Mouse (Mus musculus) forebrain, postnatal 0 days (tissue): ENCODE measurements around the gene Itgam. TPM values are rescaled to one million over a fixed set of nuclear protein-coding genes. Genes with fewer than 3 reads are reported as not detected.

Experiments
- ATAC-seq: fragments of 200-750 bp; cut with Nextera tagmentation; 2 replicates; pipeline ENCODE4 v1.8.0; 2017; ENCODE audit warnings: mild to moderate bottlenecking, moderate library complexity
- DNase-seq: peaks from one replicate; pipeline ENCODE4 v3.0.0-alpha.2; 2015
- H3K27ac ChIP-seq: fragments of 300-500 bp; sonication (generic); 2 replicates; pipeline ENCODE4 v1.5.1; 2014; ENCODE audit warnings: low read depth, mild to moderate bottlenecking, antibody characterized with exemption, low read length, moderate library complexity, mixed read lengths
- H3K27me3 ChIP-seq: fragments of 300-500 bp; sonication (generic); 2 replicates; pipeline ENCODE4 v1.6.1; 2014; ENCODE audit warnings: mild to moderate bottlenecking, low read length, mixed read lengths; ENCODE audit not compliant: insufficient read depth
- H3K36me3 ChIP-seq: fragments of 300-500 bp; sonication (generic); 2 replicates; pipeline ENCODE4 v1.6.1; 2014; ENCODE audit warnings: mild to moderate bottlenecking, moderate library complexity; ENCODE audit not compliant: insufficient read depth
- H3K4me1 ChIP-seq: fragments of 300-500 bp; sonication (generic); 2 replicates; pipeline ENCODE4 v1.6.1; 2014; ENCODE audit warnings: antibody characterized with exemption; ENCODE audit not compliant: insufficient read depth
- H3K4me2 ChIP-seq: fragments of 300-500 bp; sonication (generic); 2 replicates; pipeline ENCODE4 v1.6.1; 2014; ENCODE audit warnings: low read depth, mild to moderate bottlenecking, moderate library complexity
- H3K4me3 ChIP-seq: fragments of 300-500 bp; sonication (generic); 2 replicates; pipeline ENCODE4 v1.5.1; 2014; ENCODE audit warnings: low read depth, low read length, mixed read lengths
- H3K9ac ChIP-seq: fragments of 300-500 bp; sonication (generic); 2 replicates; pipeline ENCODE4 v1.6.1; 2014; ENCODE audit warnings: mild to moderate bottlenecking
- H3K9me3 ChIP-seq: fragments of 300-500 bp; sonication (generic); 2 replicates; pipeline ENCODE4 v1.6.1; 2016; ENCODE audit warnings: low read length
- CTCF ChIP-seq: sonication (generic); IDR thresholded peaks from 2 replicates; pipeline ENCODE4 v1.5.1; 2016; ENCODE audit warnings: antibody characterized with exemption, control low read depth, low read depth
- WGBS: fragments of 180-500 bp; shearing (Covaris S2); extraction: QIAGEN DNeasy Blood & Tissue Kit; methylation state at CpG from one replicate; pipeline ENCODE4 v1.1.7; 2014; 5-methylcytosine and 5-hydroxymethylcytosine counted together
- polyA plus RNA-seq: library from polyadenylated mRNA; unstranded; fragments of >200 nt; fragmentation: Nextera tagmentation; extraction: Ambion mirVana; gene quantifications from 2 replicates; pipeline ENCODE4 v1.2.1, GENCODE M21; 2015
- total RNA-seq: library from RNA; depleted of rRNA; stranded (reverse); fragments of >200 nt; gene quantifications from 2 replicates; pipeline ENCODE4 v1.2.3, GENCODE M21; 2014

Itgam gene
- total and polyA plus RNA-seq, 2 experiments from 2014 or later = 0.92 to 1.4 TPM

DNA sequence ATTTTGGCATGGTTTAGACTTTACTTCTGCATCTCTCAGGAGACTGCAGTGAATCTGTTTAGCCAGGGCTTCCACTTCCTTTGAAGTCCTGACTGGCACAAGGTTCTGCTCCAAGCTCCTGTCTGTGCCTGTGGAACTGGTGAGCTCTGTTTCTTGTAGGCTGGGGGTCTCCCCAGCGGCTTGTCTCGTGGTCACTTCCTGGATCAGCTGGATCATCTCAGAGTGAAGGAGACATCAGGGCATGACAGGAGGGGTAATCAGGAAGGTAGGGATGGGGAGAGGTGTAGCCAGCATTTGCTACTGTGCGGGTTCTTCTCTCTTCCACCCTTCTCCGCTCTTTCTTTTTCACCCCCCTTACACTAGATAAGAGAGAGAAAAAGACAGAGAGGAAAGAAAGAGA lies 9.4 kb downstream of the Itgam start:
- H3K36me3 ChIP-seq = no peaks in the 10 kb centered on the region
- no peak overlapping the region for H3K4me3 ChIP-seq
- H3K4me1 ChIP-seq = no peaks in the 10 kb centered on the region
- no peak for TF ChIP-seq CTCF
- 85% methylated on average over 4 of the region's 4 CpGs for WGBS
- no peaks in the 10 kb centered on the region for H3K27me3 ChIP-seq
- H3K9ac ChIP-seq = no peak overlapping the region
- no peak overlapping the region for H3K4me2 ChIP-seq
- DNase-seq (no peak), ATAC-seq (no peak)
- H3K9me3 ChIP-seq = no peaks in the 10 kb centered on the region
- H3K27ac ChIP-seq = no peak overlapping the region

GRCm38 (mm10) chr7:128080012-128080411 lies 17.6 kb downstream of the Itgam start:
- 80% methylated on average over 8 of the region's 8 CpGs for WGBS
- Histone ChIP-seq H3K27ac (no peak overlapping the region), H3K9ac (no peak overlapping the region), H3K4me3 (no peak overlapping the region), H3K4me2 (no peak overlapping the region), H3K4me1 (no peaks in the 10 kb centered on the region), H3K27me3 (no peaks in the 10 kb centered on the region), H3K9me3 (no peaks in the 10 kb centered on the region), H3K36me3 (no peaks in the 10 kb centered on the region)
- no peak for TF ChIP-seq CTCF
- ATAC-seq (no peak), DNase-seq (no peak)

GRCm38 (mm10) chr7:128089141-128089540 lies 26.7 kb downstream of the Itgam start:
- TF ChIP-seq CTCF = no peak
- Histone ChIP-seq H3K4me1 (no peaks in the 10 kb centered on the region), H3K27me3 (no peaks in the 10 kb centered on the region), H3K4me2 (no peak overlapping the region), H3K9me3 (no peaks in the 10 kb centered on the region), H3K36me3 (no peaks in the 10 kb centered on the region), H3K4me3 (no peak overlapping the region), H3K27ac (no peak overlapping the region), H3K9ac (no peak overlapping the region)
- no peak for ATAC-seq
- DNase-seq = no peak
- 84% methylated on average over 7 of the region's 7 CpGs for WGBS

DNA sequence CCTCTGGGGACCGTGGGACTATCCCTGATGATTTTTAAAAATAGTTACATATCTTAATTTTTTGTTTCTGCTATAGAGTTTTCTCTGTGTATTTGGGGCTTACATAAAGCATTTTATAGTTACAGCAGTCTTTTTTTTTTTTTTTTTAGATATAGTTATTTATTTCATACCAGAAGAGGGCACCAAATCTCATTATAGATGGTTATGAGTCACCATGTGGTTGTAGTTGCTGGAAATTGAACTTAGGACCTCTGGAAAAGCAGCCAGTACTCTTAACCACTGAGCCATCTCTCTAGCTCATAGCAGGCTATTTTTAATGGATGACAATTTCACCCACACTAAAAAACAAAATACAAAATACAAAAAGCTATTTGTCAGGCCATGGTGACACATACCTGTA lies 35.7 kb downstream of the Itgam start:
- DNase-seq (no peak), ATAC-seq (no peak)
- Histone ChIP-seq H3K36me3 (no peaks in the 10 kb centered on the region), H3K4me3 (no peak overlapping the region), H3K4me1 (no peaks in the 10 kb centered on the region), H3K9ac (no peak overlapping the region), H3K9me3 (no peaks in the 10 kb centered on the region), H3K4me2 (no peak overlapping the region), H3K27me3 (no peaks in the 10 kb centered on the region), H3K27ac (no peak overlapping the region)
- no peak for TF ChIP-seq CTCF
- 76% methylated on average over 1 of the region's 1 CpGs for WGBS

GRCm38 (mm10) chr7:128100742-128101357 lies 38.4 kb downstream of the Itgam start:
- TF ChIP-seq CTCF = no peak
- no peak overlapping the region for H3K4me2 ChIP-seq
- DNase-seq = no peak
- no peak overlapping the region for H3K4me3 ChIP-seq
- H3K9me3 ChIP-seq = no peaks in the 10 kb centered on the region
- H3K9ac ChIP-seq = no peak overlapping the region
- 89% methylated on average over 2 of the region's 2 CpGs for WGBS
- H3K27me3 ChIP-seq = no peaks in the 10 kb centered on the region
- H3K36me3 ChIP-seq = no peaks in the 10 kb centered on the region
- H3K4me1 ChIP-seq = no peaks in the 10 kb centered on the region
- ATAC-seq = no peak
- no peak overlapping the region for H3K27ac ChIP-seq

GRCm38 (mm10) chr7:128105246-128105645 lies 42.8 kb downstream of the Itgam start:
- TF ChIP-seq CTCF = peak; percentile 55
- DNase-seq (peak; percentile 77), ATAC-seq (peak; percentile 81)
- WGBS = 46% methylated on average over 4 of the region's 4 CpGs
- no peaks in the 10 kb centered on the region for H3K9me3 ChIP-seq
- H3K27ac ChIP-seq = no peak overlapping the region
- no peaks in the 10 kb centered on the region for H3K27me3 ChIP-seq
- H3K4me2 ChIP-seq = no peak overlapping the region
- H3K4me1 ChIP-seq = no peaks in the 10 kb centered on the region
- no peak overlapping the region for H3K9ac ChIP-seq
- H3K36me3 ChIP-seq = no peaks in the 10 kb centered on the region
- H3K4me3 ChIP-seq = no peak overlapping the region

DNA sequence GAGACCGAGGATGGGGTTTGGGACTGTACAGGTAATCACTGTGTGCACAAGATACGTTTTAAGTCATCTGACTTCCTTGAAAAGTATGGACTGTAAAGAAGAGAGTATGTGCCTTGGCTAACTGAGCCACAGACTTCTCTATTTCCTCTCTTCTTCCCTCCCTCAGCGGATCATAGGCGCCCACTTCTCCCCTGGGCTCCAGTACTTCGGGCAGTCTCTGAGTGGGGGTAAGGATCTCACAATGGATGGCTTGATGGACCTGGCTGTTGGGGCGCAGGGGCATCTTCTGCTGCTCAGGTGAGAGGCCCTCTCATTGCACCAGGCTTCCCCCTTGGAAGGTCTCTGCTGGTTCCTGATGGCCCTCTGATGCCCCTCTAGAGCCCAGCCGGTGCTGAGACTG lies 45.0 kb downstream of the Itgam start:
- no peak for TF ChIP-seq CTCF
- H3K4me3 ChIP-seq = no peak overlapping the region
- no peaks in the 10 kb centered on the region for H3K9me3 ChIP-seq
- WGBS = 94% methylated on average over 7 of the region's 7 CpGs
- no peaks in the 10 kb centered on the region for H3K36me3 ChIP-seq
- no peak overlapping the region for H3K4me2 ChIP-seq
- H3K27ac ChIP-seq = no peak overlapping the region
- H3K4me1 ChIP-seq = no peaks in the 10 kb centered on the region
- ATAC-seq (no peak), DNase-seq (no peak)
- H3K9ac ChIP-seq = no peak overlapping the region
- H3K27me3 ChIP-seq = no peaks in the 10 kb centered on the region

DNA sequence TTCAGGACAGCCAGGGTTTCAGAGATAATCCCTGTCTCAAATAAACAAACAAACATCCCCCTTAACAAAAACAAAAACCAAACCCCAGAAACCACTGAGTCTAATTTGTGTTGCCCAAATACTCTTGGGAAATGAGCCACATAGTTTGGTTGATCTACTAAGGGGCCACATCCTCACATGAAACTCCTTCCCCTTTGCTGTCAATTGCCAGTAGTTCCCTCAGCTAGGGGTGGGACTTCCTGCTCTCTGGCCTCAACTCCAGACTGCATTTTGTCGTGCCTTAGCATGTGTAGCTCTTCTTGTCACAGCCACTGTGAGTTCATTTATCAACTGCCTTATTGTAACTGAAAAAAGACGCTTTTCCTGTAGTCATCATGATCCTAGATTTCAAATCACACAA lies 47.9 kb downstream of the Itgam start:
- Histone ChIP-seq H3K27me3 (no peaks in the 10 kb centered on the region), H3K9ac (no peak overlapping the region), H3K4me1 (no peaks in the 10 kb centered on the region), H3K27ac (no peak overlapping the region), H3K4me2 (no peak overlapping the region), H3K36me3 (no peaks in the 10 kb centered on the region), H3K4me3 (no peak overlapping the region), H3K9me3 (no peaks in the 10 kb centered on the region)
- DNase-seq (no peak), ATAC-seq (no peak)
- 69% methylated on average over 2 of the region's 2 CpGs for WGBS
- no peak for TF ChIP-seq CTCF
